Mouse (Mus musculus): ENCODE data around the gene Sept8.
A peak's percentile ranks its signal among the peaks of the same experiment; 100 is the strongest.

The Sept8 gene

GRCm38 (mm10) chr11:53584849-53585248 is 65.8 kb downstream of the Sept8 start:
- DNase-seq: peak; percentile 6 to 29

GRCm38 (mm10) chr11:53585510-53585909 is 66.5 kb downstream of the Sept8 start:
- no peak for DNase-seq

- no peak for DNase-seq
Measured at GRCm38 (mm10) chr11:53588279-53588678, 69.2 kb downstream of the Sept8 start.

GRCm38 (mm10) chr11:53590368-53590768 is 71.3 kb downstream of the Sept8 start:
- peak in 1 of 2 experiments; percentile 54 for DNase-seq

- no peak for DNase-seq
Measured at GRCm38 (mm10) chr11:53591116-53591515, 72.1 kb downstream of the Sept8 start.

All from kidney, postnatal 36 days (tissue).